Mouse (Mus musculus): ENCODE results near the gene Fgd5.

GRCm38 (mm10) chr6:92013035-92013434, 34.4 kb downstream of the Fgd5 start:
- no peak for TF ChIP-seq TCF12 (IDR thresholded peaks at IDR 0.05; ENCODE audit: low read depth, low read length)
- no peak for TF ChIP-seq POLR2A (IDR thresholded peaks at IDR 0.05; ENCODE audit: low read depth, low read length)
- TF ChIP-seq CTCF (conservative IDR thresholded peaks at IDR 0.05 in 1 of 2, IDR thresholded peaks at IDR 0.05 in 1 of 2; ENCODE audit: low read depth in 2 of 2, low read length in 2 of 2): no peak
- no peak for TF ChIP-seq MXI1 (IDR thresholded peaks at IDR 0.05; ENCODE audit: low read depth, low read length)
- no peak for TF ChIP-seq UBTF (IDR thresholded peaks at IDR 0.05; ENCODE audit: low read depth, low read length)
- TF ChIP-seq NRF1 (IDR thresholded peaks at IDR 0.05; ENCODE audit: low read depth, low read length): no peak
- TF ChIP-seq MYC (IDR thresholded peaks at IDR 0.05; ENCODE audit: low read depth, low read length): no peak
- no peak for TF ChIP-seq MAX (IDR thresholded peaks at IDR 0.05; ENCODE audit: low read length)
- no peak for TF ChIP-seq MAZ (IDR thresholded peaks at IDR 0.05; ENCODE audit: low read depth, low read length)
- no peak for TF ChIP-seq EP300 (IDR thresholded peaks at IDR 0.05; ENCODE audit: low read length)
- no peak for TF ChIP-seq IRF4 (IDR thresholded peaks at IDR 0.05; ENCODE audit: low read depth, low read length)
- TF ChIP-seq SIN3A (IDR thresholded peaks at IDR 0.05; ENCODE audit: low read length): no peak

Measured in CH12.LX (cell line).